Mouse (Mus musculus) ES-E14 (cell line): ENCODE measurements around the gene Fbxo11.

Source experiments
- CHD2 ChIP-seq: IDR thresholded peaks from 2 replicates; pipeline ENCODE4 v1.6.1; 2014; ENCODE audit warnings: mild to moderate bottlenecking, low read depth, low read length, inconsistent platforms
- HCFC1 ChIP-seq: IDR thresholded peaks from 2 replicates; pipeline ENCODE4 v1.6.1; 2012; ENCODE audit warnings: low read length, inconsistent platforms, borderline replicate concordance; ENCODE audit not compliant: insufficient read depth
- MAFK ChIP-seq: IDR thresholded peaks from 2 replicates; pipeline ENCODE4 v1.6.1; 2014; ENCODE audit warnings: mild to moderate bottlenecking, low read depth, low read length, inconsistent platforms; ENCODE audit not compliant: insufficient read depth
- ZC3H11A ChIP-seq: IDR thresholded peaks from 2 replicates; pipeline ENCODE4 v1.6.1; 2012; ENCODE audit warnings: low read depth, mild to moderate bottlenecking, inconsistent platforms, low read length, borderline replicate concordance
- ZNF384 ChIP-seq: IDR thresholded peaks from 2 replicates; pipeline ENCODE4 v1.6.1; 2012; ENCODE audit warnings: low read depth, low read length, inconsistent platforms

DNA sequence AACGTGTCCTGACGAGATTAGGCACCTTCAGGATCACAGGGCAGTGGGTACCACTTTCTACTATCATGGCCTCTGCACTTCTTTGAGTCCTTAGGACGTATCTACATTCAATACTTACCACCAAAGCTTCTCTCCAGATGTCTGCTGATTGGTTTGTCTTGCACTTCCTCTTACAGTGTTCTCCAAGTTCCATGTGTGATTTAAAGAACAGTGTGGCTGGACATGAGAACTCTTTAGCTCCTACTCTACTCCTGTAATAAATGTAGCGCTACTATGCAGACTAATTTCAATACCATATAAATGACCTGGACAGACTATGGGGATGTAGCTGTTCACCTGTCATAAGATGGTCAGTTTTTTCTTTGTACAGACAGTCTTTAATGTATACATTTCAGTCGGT, 24.3 kb downstream of the Fbxo11 start:
- TF ChIP-seq HCFC1 (no peak), MAFK (no peak), CHD2 (no peak), ZC3H11A (no peak), ZNF384 (no peak)
